Mouse (Mus musculus) cerebellum, adult 2 months (tissue): ENCODE measurements around the gene Mast4.

ENCODE experiments used
- CTCF ChIP-seq: fragments of 200-500 bp; IDR thresholded peaks from 2 replicates; pipeline ENCODE4 v1.5.1; 2011; ENCODE audit warnings: low read depth, mild to moderate bottlenecking, control low read depth, low read length, moderate library complexity, borderline replicate concordance; ENCODE audit not compliant: insufficient read depth
- POLR2A ChIP-seq: fragments of 200-500 bp; IDR thresholded peaks from 2 replicates; pipeline ENCODE4 v1.6.1; 2011; ENCODE audit warnings: low read length, control low read depth, borderline replicate concordance; ENCODE audit not compliant: insufficient read depth

DNA sequence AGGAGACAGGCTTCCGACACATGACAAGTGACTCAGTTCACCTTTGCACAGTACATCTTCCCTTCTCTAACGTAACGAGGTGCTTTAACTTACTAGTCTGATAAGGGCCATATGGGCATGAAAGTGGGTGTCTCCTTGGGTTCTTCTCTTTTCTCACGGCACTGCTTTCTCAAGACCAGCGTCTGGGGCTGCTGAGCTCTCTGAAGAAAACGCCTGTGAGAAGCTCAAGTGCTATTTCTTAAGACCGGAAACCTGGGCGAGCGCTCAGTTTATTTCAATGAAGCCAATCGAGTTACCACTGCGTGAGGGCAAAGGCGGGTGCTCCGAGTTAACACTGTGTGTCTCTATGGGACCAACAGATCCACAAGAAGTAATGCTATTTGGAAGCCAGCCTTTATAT, 8.1 kb downstream of the Mast4 start:
- TF ChIP-seq POLR2A (no peak), CTCF (no peak)
